Mouse (Mus musculus): ENCODE measurements at regions not wholly inside any gene's neighbourhood (a gene's known extent, or its start where the extent isn't known, plus 50 kb on each side); places are given as distances from the start of the nearest gene placed in this dataset.

DNA sequence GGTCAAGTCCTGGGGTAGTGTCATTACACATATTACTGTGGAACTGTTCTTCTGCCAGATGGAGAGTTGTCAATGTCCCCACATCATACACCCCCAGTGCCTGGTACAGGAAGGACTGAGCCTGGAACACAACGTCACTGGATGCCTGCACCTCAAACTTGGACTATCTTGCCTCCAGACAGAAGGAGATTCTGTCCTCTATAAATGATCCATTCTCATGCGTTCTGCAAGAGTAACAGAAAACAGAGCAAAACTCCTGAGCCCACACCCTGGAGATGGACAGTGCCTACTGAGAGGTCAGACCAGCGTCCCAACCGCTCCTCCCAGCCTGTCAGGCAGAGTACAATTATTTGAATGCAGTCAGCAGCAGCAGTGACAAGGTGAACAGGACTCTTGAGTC, 261.1 kb downstream of the Dysf start:
- Histone ChIP-seq H3K27me3 (replicated peaks; ENCODE audit: control insufficient read depth, insufficient read depth, low read length) (no peaks in the 10 kb centered on the region), H3K36me3 (ENCODE audit: control insufficient read depth, insufficient read depth) (no peaks in the 10 kb centered on the region), H3K9ac (ENCODE audit: low read depth, low read length) (no peak overlapping the region), H3K4me1 (replicated peaks; ENCODE audit: control insufficient read depth, insufficient read depth, low read length) (0 out of 2 replicates have a peak, but pooled peaks cover 4% of the 10 kb centered on the region), H3K27ac (ENCODE audit: low read depth, low read length) (no peak overlapping the region), H3K4me2 (replicated peaks; ENCODE audit: low read depth) (no peak overlapping the region), H3K9me3 (ENCODE audit: control insufficient read depth) (no peaks in the 10 kb centered on the region), H3K4me3 (ENCODE audit: low read depth, low read length) (no peak overlapping the region)
- WGBS: 93% methylated on average over 4 of the region's 4 CpGs
- ATAC-seq: no peak
- TF ChIP-seq CTCF (IDR thresholded peaks at IDR 0.05; ENCODE audit: low read depth): no peak

- Histone ChIP-seq H3K27me3 (replicated peaks; ENCODE audit: control insufficient read depth, insufficient read depth, low read length) (no peaks in the 10 kb centered on the region), H3K4me1 (replicated peaks; ENCODE audit: control insufficient read depth, insufficient read depth, low read length) (0 out of 2 replicates have a peak, but pooled peaks cover 4% of the 10 kb centered on the region), H3K4me2 (replicated peaks; ENCODE audit: low read depth) (no peak overlapping the region), H3K4me3 (ENCODE audit: low read depth, low read length) (no peak overlapping the region), H3K36me3 (ENCODE audit: control insufficient read depth, insufficient read depth) (no peaks in the 10 kb centered on the region), H3K9me3 (ENCODE audit: control insufficient read depth) (no peaks in the 10 kb centered on the region), H3K27ac (ENCODE audit: low read depth, low read length) (no peak overlapping the region), H3K9ac (ENCODE audit: low read depth, low read length) (no peak overlapping the region)
- ATAC-seq: no peak
- TF ChIP-seq CTCF (IDR thresholded peaks at IDR 0.05; ENCODE audit: low read depth): no peak
- 62% methylated on average over 3 of the region's 3 CpGs for WGBS
Measured at GRCm38 (mm10) chr6:84269023-84269422, 260.6 kb downstream of the Dysf start.

DNA sequence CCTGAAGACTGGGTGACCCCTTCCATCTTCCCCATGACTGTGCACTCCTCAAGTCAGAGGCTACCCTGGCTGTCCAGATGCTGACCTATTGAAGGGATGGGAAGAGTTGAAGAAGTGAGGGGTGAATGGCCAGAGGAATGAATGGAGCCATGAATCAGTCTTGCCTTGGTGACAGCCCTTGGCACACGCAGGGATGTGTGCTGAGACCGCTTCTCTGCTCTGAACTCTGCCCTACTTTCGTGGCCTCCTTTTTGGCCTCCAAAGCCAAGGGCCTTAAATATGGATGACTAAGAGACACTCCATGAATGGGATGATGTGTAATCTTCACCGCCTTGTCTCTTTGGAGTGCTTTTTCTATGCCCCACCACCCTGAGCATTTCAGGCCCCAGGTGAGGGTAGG, 259.7 kb downstream of the Dysf start:
- no peaks in the 10 kb centered on the region for H3K36me3 ChIP-seq (ENCODE audit: control insufficient read depth, insufficient read depth)
- no peaks in the 10 kb centered on the region for H3K9me3 ChIP-seq (ENCODE audit: control insufficient read depth)
- no peak for ATAC-seq
- WGBS: 95% methylated on average over 4 of the region's 4 CpGs
- no peak overlapping the region for H3K9ac ChIP-seq (ENCODE audit: low read depth, low read length)
- TF ChIP-seq CTCF (IDR thresholded peaks at IDR 0.05; ENCODE audit: low read depth): no peak
- 0 out of 2 replicates have a peak, but pooled peaks cover 4% of the 10 kb centered on the region for H3K4me1 ChIP-seq (replicated peaks; ENCODE audit: control insufficient read depth, insufficient read depth, low read length)
- no peaks in the 10 kb centered on the region for H3K27me3 ChIP-seq (replicated peaks; ENCODE audit: control insufficient read depth, insufficient read depth, low read length)
- no peak overlapping the region for H3K27ac ChIP-seq (ENCODE audit: low read depth, low read length)
- no peak overlapping the region for H3K4me3 ChIP-seq (ENCODE audit: low read depth, low read length)
- H3K4me2 ChIP-seq (replicated peaks; ENCODE audit: low read depth): no peak overlapping the region

DNA sequence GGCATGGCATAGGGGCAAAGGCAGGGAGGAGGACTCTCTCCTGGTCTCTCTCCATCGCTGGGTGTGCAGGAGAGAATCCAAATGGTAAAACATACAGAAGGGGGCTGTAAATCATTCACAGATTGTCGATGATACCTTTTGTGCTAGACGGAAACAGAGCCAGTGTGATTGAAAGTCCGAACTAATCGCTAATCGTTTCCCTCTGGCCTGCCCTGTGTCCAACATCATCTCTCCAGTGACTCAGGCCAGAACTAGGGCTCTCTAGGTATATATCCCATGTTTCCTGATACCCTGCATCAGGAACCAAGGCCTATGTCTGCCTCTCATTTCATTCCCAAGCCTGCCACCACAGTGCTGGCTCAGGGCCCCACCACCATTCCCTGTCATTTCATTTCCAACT, 259.1 kb downstream of the Dysf start:
- no peak for ATAC-seq
- Histone ChIP-seq H3K9me3 (ENCODE audit: control insufficient read depth) (no peaks in the 10 kb centered on the region), H3K36me3 (ENCODE audit: control insufficient read depth, insufficient read depth) (no peaks in the 10 kb centered on the region), H3K27ac (ENCODE audit: low read depth, low read length) (no peak overlapping the region), H3K4me3 (ENCODE audit: low read depth, low read length) (no peak overlapping the region), H3K4me1 (replicated peaks; ENCODE audit: control insufficient read depth, insufficient read depth, low read length) (0 out of 2 replicates have a peak, but pooled peaks cover 4% of the 10 kb centered on the region), H3K4me2 (replicated peaks; ENCODE audit: low read depth) (no peak overlapping the region), H3K27me3 (replicated peaks; ENCODE audit: control insufficient read depth, insufficient read depth, low read length) (no peaks in the 10 kb centered on the region), H3K9ac (ENCODE audit: low read depth, low read length) (no peak overlapping the region)
- WGBS: 65% methylated on average over 6 of the region's 6 CpGs
- TF ChIP-seq CTCF (IDR thresholded peaks at IDR 0.05; ENCODE audit: low read depth): no peak

GRCm38 (mm10) chr6:84266736-84267135, 258.3 kb downstream of the Dysf start:
- Histone ChIP-seq H3K27ac (ENCODE audit: low read depth, low read length) (no peak overlapping the region), H3K9ac (ENCODE audit: low read depth, low read length) (no peak overlapping the region), H3K4me1 (replicated peaks; ENCODE audit: control insufficient read depth, insufficient read depth, low read length) (no peaks in the 10 kb centered on the region), H3K4me3 (ENCODE audit: low read depth, low read length) (no peak overlapping the region), H3K4me2 (replicated peaks; ENCODE audit: low read depth) (no peak overlapping the region), H3K9me3 (ENCODE audit: control insufficient read depth) (no peaks in the 10 kb centered on the region), H3K27me3 (replicated peaks; ENCODE audit: control insufficient read depth, insufficient read depth, low read length) (no peaks in the 10 kb centered on the region), H3K36me3 (ENCODE audit: control insufficient read depth, insufficient read depth) (no peaks in the 10 kb centered on the region)
- WGBS: 31% methylated on average over 13 of the region's 13 CpGs
- no peak for TF ChIP-seq CTCF (IDR thresholded peaks at IDR 0.05; ENCODE audit: low read depth)
- ATAC-seq: no peak

GRCm38 (mm10) chr6:84264681-84265080, 256.3 kb downstream of the Dysf start:
- Histone ChIP-seq H3K9me3 (ENCODE audit: control insufficient read depth) (no peaks in the 10 kb centered on the region), H3K9ac (ENCODE audit: low read depth, low read length) (no peak overlapping the region), H3K36me3 (ENCODE audit: control insufficient read depth, insufficient read depth) (no peaks in the 10 kb centered on the region), H3K27me3 (replicated peaks; ENCODE audit: control insufficient read depth, insufficient read depth, low read length) (no peaks in the 10 kb centered on the region), H3K4me3 (ENCODE audit: low read depth, low read length) (no peak overlapping the region), H3K4me2 (replicated peaks; ENCODE audit: low read depth) (no peak overlapping the region), H3K27ac (ENCODE audit: low read depth, low read length) (no peak overlapping the region), H3K4me1 (replicated peaks; ENCODE audit: control insufficient read depth, insufficient read depth, low read length) (no peaks in the 10 kb centered on the region)
- 74% methylated on average over 4 of the region's 4 CpGs for WGBS
- TF ChIP-seq CTCF (IDR thresholded peaks at IDR 0.05; ENCODE audit: low read depth): no peak
- ATAC-seq: no peak

DNA sequence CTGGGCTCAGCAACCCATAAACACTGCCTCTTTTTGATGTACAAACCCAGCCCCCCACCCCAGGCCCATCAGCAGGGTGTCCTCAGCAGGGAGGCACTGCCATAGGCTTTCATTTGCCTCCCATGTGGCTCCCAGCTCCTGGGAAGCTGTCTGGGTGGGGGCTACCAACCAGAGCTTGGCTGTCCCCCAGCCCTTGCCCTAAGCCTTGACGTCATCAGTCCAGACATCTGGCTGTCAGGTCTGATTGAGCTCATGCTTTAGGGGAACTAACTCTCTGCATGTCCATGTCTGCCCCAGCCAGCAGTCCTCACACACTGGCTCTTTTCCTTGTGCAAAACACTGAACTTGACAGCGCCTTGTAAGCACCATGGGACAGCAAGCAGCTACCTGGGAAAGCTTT, 255.3 kb downstream of the Dysf start:
- no peak overlapping the region for H3K9ac ChIP-seq (ENCODE audit: low read depth, low read length)
- no peak overlapping the region for H3K4me2 ChIP-seq (replicated peaks; ENCODE audit: low read depth)
- no peak overlapping the region for H3K27ac ChIP-seq (ENCODE audit: low read depth, low read length)
- no peaks in the 10 kb centered on the region for H3K27me3 ChIP-seq (replicated peaks; ENCODE audit: control insufficient read depth, insufficient read depth, low read length)
- no peak overlapping the region for H3K4me3 ChIP-seq (ENCODE audit: low read depth, low read length)
- no peaks in the 10 kb centered on the region for H3K4me1 ChIP-seq (replicated peaks; ENCODE audit: control insufficient read depth, insufficient read depth, low read length)
- H3K36me3 ChIP-seq (ENCODE audit: control insufficient read depth, insufficient read depth): no peaks in the 10 kb centered on the region
- 62% methylated on average over 2 of the region's 2 CpGs for WGBS
- TF ChIP-seq CTCF (IDR thresholded peaks at IDR 0.05; ENCODE audit: low read depth): no peak
- no peaks in the 10 kb centered on the region for H3K9me3 ChIP-seq (ENCODE audit: control insufficient read depth)
- ATAC-seq: no peak

Measured in intestine, postnatal 0 days (tissue).